Mouse (Mus musculus) stomach, embryonic 16.5 days (tissue): ENCODE data around the gene Mrps15. TPM values are rescaled to one million over a fixed set of nuclear protein-coding genes. Genes with fewer than 3 reads are reported as not detected.
A peak's percentile ranks its signal among the peaks of the same experiment; 100 is the strongest.

Source experiments
- ATAC-seq: fragments of 200-750 bp; cut with Nextera tagmentation; 2 replicates; pipeline ENCODE4 v1.8.0; 2017; ENCODE audit warnings: moderate number of reproducible peaks, moderate TSS enrichment; ENCODE audit not compliant: insufficient read depth, low FRiP score
- H3K27ac ChIP-seq: fragments of 300-500 bp; sonication (generic); 2 replicates; pipeline ENCODE4 v1.5.1; 2014; ENCODE audit warnings: low read length
- H3K27me3 ChIP-seq: fragments of 300-500 bp; sonication (generic); 2 replicates; pipeline ENCODE4 v1.6.1; 2014; ENCODE audit warnings: low read length, control low read depth, mixed read lengths; ENCODE audit not compliant: control insufficient read depth, insufficient read depth
- H3K36me3 ChIP-seq: fragments of 300-500 bp; sonication (generic); 2 replicates; pipeline ENCODE4 v1.6.1; 2014; ENCODE audit warnings: low read length; ENCODE audit not compliant: control insufficient read depth, insufficient read depth
- H3K4me1 ChIP-seq: fragments of 300-500 bp; sonication (generic); 2 replicates; pipeline ENCODE4 v1.6.1; 2014; ENCODE audit warnings: low read length, control low read depth, mixed read lengths; ENCODE audit not compliant: control insufficient read depth, insufficient read depth
- H3K4me2 ChIP-seq: fragments of 300-500 bp; sonication (generic); 2 replicates; pipeline ENCODE4 v1.6.1; 2014; ENCODE audit warnings: low read depth, low read length, mixed read lengths
- H3K4me3 ChIP-seq: fragments of 300-500 bp; sonication (generic); replicated peaks from 2 replicates; pipeline ENCODE4 v1.5.1; 2014; ENCODE audit warnings: mild to moderate bottlenecking, low read length
- H3K9ac ChIP-seq: fragments of 300-500 bp; sonication (generic); 2 replicates; pipeline ENCODE4 v1.6.1; 2014; ENCODE audit warnings: low read length
- H3K9me3 ChIP-seq: fragments of 300-500 bp; sonication (generic); replicated peaks from 2 replicates; pipeline ENCODE4 v1.6.1; 2016; ENCODE audit warnings: low read length, control low read depth; ENCODE audit not compliant: control insufficient read depth
- WGBS: fragments of 180-500 bp; shearing (Covaris S2); extraction: QIAGEN DNeasy Blood & Tissue Kit; methylation state at CpG from one replicate; pipeline ENCODE4 v1.1.7; 2014; 5-methylcytosine and 5-hydroxymethylcytosine counted together
- polyA plus RNA-seq: library from polyadenylated mRNA; unstranded; fragments of >200 nt; fragmentation: Nextera tagmentation; extraction: Ambion mirVana; gene quantifications from 2 replicates; pipeline ENCODE4 v1.2.1, GENCODE M21; 2015

The Mrps15 gene
- 114 and 131 TPM in 2 replicates for polyA plus RNA-seq

DNA sequence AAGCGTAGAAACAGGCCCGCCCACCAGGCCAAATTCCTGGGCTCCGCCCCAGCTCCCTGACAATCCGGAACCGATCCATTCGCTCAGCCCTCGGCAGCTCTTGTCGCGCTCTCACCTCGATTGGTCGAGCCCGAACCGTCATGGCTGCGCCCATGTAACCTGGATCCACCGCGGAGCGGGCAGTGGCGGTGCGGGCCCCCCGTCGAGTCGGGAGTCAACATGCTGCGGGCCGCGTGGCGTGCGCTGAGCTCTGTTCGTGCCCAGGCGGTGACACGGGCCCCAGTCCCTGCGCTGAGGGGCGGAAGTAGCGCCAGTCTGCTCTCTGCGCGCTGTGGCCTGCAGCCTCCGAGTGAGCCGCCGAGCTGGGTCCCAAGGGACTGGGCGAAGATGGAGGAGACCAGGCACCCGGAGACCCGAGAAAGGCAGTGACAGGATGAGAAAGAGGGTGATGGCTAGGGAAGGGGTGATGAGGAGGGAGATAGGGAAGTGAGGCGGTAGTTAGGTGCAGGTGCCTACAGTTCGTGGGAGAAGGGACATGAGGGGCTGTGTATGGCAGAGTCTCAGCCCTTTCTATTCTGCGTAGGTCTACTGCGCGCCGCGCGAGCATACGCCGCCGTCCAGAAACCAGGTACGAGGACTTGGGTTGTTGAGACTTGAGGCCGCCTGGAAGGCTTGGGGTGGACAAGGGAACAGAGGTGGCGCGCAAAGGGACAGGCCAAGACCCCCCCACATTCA lies at the start of gene Mrps15:
TSS of gene Mrps15 (plus strand) at position 75 of the 735 bp plus-strand sequence.
- Histone ChIP-seq H3K27me3 (no peaks in the 10 kb centered on the region), H3K4me1 (peaks cover 7% of the 10 kb centered on the region), H3K9me3 (no peaks in the 10 kb centered on the region), H3K9ac (peak within 1 kb of the TSS; percentile 91), H3K4me3 (peak within 1 kb of the TSS; percentile 92), H3K4me2 (peak within 1 kb of the TSS; percentile 98), H3K36me3 (no peaks in the 10 kb centered on the region), H3K27ac (peak within 1 kb of the TSS; percentile 84)
- under 1% methylated on average over 56 of the region's 56 CpGs for WGBS
- ATAC-seq = peak; percentile 97

DNA sequence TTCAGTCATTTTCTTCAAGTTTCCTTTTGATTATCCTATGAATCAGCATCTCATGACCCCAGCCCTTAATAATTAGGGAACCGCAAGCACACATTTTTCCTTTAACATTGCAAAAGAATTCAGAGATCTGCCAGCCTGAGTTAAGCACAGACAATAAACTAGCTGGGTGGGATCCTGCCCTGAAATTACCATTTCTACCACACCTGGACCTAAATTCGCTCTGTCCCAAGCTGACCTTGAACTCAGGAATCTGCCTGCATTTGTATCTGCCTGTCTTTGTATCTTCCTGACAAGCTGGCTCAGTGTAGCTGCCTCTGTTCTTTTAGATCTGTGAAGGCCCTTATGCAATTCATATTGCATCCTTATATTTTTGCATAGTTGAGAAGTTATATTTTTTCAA lies 48.9 kb upstream of the Mrps15 start:
- H3K9me3 ChIP-seq = peaks cover 7% of the 10 kb centered on the region
- H3K4me3 ChIP-seq = no peak overlapping the region
- 90% methylated on average over 2 of the region's 2 CpGs for WGBS
- H3K9ac ChIP-seq = no peak overlapping the region
- H3K4me1 ChIP-seq = no peaks in the 10 kb centered on the region
- no peaks in the 10 kb centered on the region for H3K36me3 ChIP-seq
- no peak overlapping the region for H3K4me2 ChIP-seq
- no peak overlapping the region for H3K27ac ChIP-seq
- no peak for ATAC-seq
- H3K27me3 ChIP-seq = no peaks in the 10 kb centered on the region

GRCm38 (mm10) chr4:126001311-126002199 lies 45.2 kb upstream of the Mrps15 start:
- Histone ChIP-seq H3K4me1 (no peaks in the 10 kb centered on the region), H3K4me2 (no peak overlapping the region), H3K27ac (no peak overlapping the region), H3K36me3 (no peaks in the 10 kb centered on the region), H3K9me3 (peaks cover 7% of the 10 kb centered on the region), H3K4me3 (no peak overlapping the region), H3K27me3 (no peaks in the 10 kb centered on the region), H3K9ac (no peak overlapping the region)
- WGBS = 83% methylated on average over 12 of the region's 12 CpGs
- no peak for ATAC-seq

- no peak overlapping the region for H3K27ac ChIP-seq
- no peak for ATAC-seq
- H3K4me2 ChIP-seq = no peak overlapping the region
- WGBS = 76% methylated on average over 7 of the region's 7 CpGs
- H3K4me3 ChIP-seq = no peak overlapping the region
- H3K36me3 ChIP-seq = no peaks in the 10 kb centered on the region
- H3K9me3 ChIP-seq = no peaks in the 10 kb centered on the region
- H3K9ac ChIP-seq = no peak overlapping the region
- no peaks in the 10 kb centered on the region for H3K27me3 ChIP-seq
- H3K4me1 ChIP-seq = no peaks in the 10 kb centered on the region
Observed at GRCm38 (mm10) chr4:126017676-126018332, 28.9 kb upstream of the Mrps15 start.

- H3K9ac ChIP-seq = no peak overlapping the region
- no peaks in the 10 kb centered on the region for H3K4me1 ChIP-seq
- no peak overlapping the region for H3K4me3 ChIP-seq
- H3K27me3 ChIP-seq = no peaks in the 10 kb centered on the region
- 69% methylated on average over 11 of the region's 11 CpGs for WGBS
- no peak for ATAC-seq
- H3K4me2 ChIP-seq = no peak overlapping the region
- no peaks in the 10 kb centered on the region for H3K9me3 ChIP-seq
- no peaks in the 10 kb centered on the region for H3K36me3 ChIP-seq
- no peak overlapping the region for H3K27ac ChIP-seq
Observed at GRCm38 (mm10) chr4:126018966-126019538, 27.7 kb upstream of the Mrps15 start.

- Histone ChIP-seq H3K36me3 (no peaks in the 10 kb centered on the region), H3K27me3 (no peaks in the 10 kb centered on the region), H3K9ac (no peak within 1 kb of the TSS; the same call in 1 of the 2 replicates), H3K4me3 (0 out of 2 replicates have a peak within 1 kb of the TSS, but pooled peaks have one; percentile 3), H3K9me3 (no peaks in the 10 kb centered on the region), H3K4me1 (no peaks in the 10 kb centered on the region), H3K27ac (no peak within 1 kb of the TSS), H3K4me2 (no peak within 1 kb of the TSS)
- WGBS = 34% methylated on average over 16 of the region's 16 CpGs
- no peak for ATAC-seq
Observed at GRCm38 (mm10) chr4:126024303-126024900, 22.3 kb upstream of the Mrps15 start, which contains the start of gene Csf3r. TSS of gene Csf3r (plus strand) at chr4:126024550.

DNA sequence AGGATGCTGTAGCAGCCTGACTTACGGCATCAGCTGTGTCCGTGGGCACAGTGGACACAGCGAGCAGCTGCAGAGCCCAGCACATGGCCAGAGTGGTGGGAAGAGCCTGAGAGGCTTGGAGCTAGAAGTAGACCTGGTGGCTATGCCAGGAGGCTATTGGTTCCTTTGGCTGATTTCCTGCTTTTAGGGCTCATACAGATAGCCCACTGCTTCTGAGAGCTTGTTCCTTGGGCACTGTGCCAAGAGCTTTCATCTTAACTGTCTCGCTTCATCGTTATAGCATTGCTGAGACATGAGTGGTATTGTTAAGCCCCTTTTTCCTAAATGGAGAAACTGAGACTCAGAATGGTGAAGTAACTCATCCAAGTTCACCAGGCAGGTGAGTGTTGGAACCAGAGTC lies 20.9 kb upstream of the Mrps15 start:
- 78% methylated on average over 5 of the region's 5 CpGs for WGBS
- ATAC-seq = no peak

GRCm38 (mm10) chr4:126027980-126028379 lies 18.7 kb upstream of the Mrps15 start:
- WGBS = 78% methylated on average over 3 of the region's 3 CpGs
- Histone ChIP-seq H3K36me3 (no peaks in the 10 kb centered on the region), H3K27me3 (no peaks in the 10 kb centered on the region), H3K9ac (no peak overlapping the region), H3K9me3 (no peaks in the 10 kb centered on the region), H3K4me2 (no peak overlapping the region), H3K4me1 (no peaks in the 10 kb centered on the region), H3K4me3 (no peak overlapping the region), H3K27ac (no peak overlapping the region)
- no peak for ATAC-seq

More for the DNA sequence above, 20.9 kb upstream of the Mrps15 start:
- H3K9me3 ChIP-seq = no peaks in the 10 kb centered on the region
- H3K9ac ChIP-seq = no peak overlapping the region
- no peak overlapping the region for H3K4me3 ChIP-seq
- H3K27ac ChIP-seq = no peak overlapping the region
- no peaks in the 10 kb centered on the region for H3K36me3 ChIP-seq
- H3K4me1 ChIP-seq = no peaks in the 10 kb centered on the region
- H3K4me2 ChIP-seq = no peak overlapping the region
- no peaks in the 10 kb centered on the region for H3K27me3 ChIP-seq
